Comparison of ENCODE assay signal across 25 mouse cellular contexts in the genomic region with DNA sequence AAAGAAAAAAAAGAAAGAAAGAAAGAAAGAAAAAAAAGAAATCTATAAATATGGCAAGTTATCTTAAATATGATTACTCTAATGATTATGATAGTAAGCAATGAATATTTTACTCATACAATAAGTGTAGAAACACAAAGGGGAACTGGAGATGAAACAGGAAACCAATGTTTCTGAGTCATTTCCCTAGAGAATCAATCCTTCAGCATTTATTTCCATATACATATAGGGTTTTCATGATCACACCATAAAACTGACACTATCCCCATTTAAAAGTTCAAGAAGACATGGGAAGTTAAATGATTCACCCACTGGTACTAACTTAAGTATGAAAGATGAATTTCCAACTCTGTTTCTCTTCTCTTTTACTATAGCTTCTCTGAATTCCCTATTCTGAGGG.
"Had no signal": no experiment of that assay in that cellular context is flagged by ENCODE, and none has a peak within 500 bp of the region (broad histone marks: within the 10 kb centered on the region; RNA-seq: fewer than 3 reads in every experiment).

No protein-coding gene starts in this region.

- H3K4me2 ChIP-seq: heart, embryonic 12.5 days; hindbrain, embryonic 12.5 days; hindbrain, embryonic 14.5 days; intestine, embryonic 15.5 days; limb, embryonic 12.5 days; liver, embryonic 12.5 days had no signal

- H3K9ac ChIP-seq: heart, embryonic 12.5 days; hindbrain, embryonic 12.5 days; hindbrain, embryonic 14.5 days; intestine, embryonic 15.5 days; limb, embryonic 12.5 days; liver, embryonic 12.5 days; liver, embryonic 14.5 days had no signal

- H3K4me3 ChIP-seq: gastrocnemius, adult 2 months; heart, adult 2 months; heart, embryonic 12.5 days; hindbrain, embryonic 12.5 days; intestine, embryonic 15.5 days; layer of hippocampus, adult 2 months; left cerebral cortex, adult 2 months; limb, embryonic 10.5 days; limb, embryonic 12.5 days; liver, embryonic 12.5 days had no signal

- DNase-seq: gastrocnemius, adult 2 months; gastrocnemius, postnatal 10 days; gastrocnemius, postnatal 25 days; heart, adult 11 months; heart, adult 2 months; heart, postnatal 10 days; heart, postnatal 4 days; kidney, adult 18-20 months; kidney, adult 8-10 months; kidney, postnatal 10 days; kidney, postnatal 25 days; kidney, postnatal 4 days had no signal

- H3K27ac ChIP-seq: gastrocnemius, adult 2 months; heart, adult 2 months; hindbrain, embryonic 12.5 days; hindbrain, embryonic 14.5 days; intestine, embryonic 15.5 days; layer of hippocampus, adult 2 months; left cerebral cortex, adult 2 months; limb, embryonic 10.5 days; limb, embryonic 12.5 days; liver, embryonic 12.5 days; liver, embryonic 14.5 days had no signal

- H3K9me3 ChIP-seq: heart, embryonic 12.5 days; hindbrain, embryonic 12.5 days; intestine, embryonic 15.5 days; limb, embryonic 10.5 days; limb, embryonic 12.5 days; liver, embryonic 12.5 days had no signal

- H3K36me3 ChIP-seq: heart, embryonic 12.5 days; hindbrain, embryonic 12.5 days; intestine, embryonic 15.5 days; limb, embryonic 10.5 days; limb, embryonic 12.5 days; liver, embryonic 12.5 days had no signal

- ATAC-seq: hindbrain, embryonic 16.5 days; inflammation-experienced regulatory T-cells, adult 6 months; intestine, embryonic 15.5 days; intestine, postnatal 0 days; liver, embryonic 12.5 days had no signal

- H3K27me3 ChIP-seq: heart, embryonic 12.5 days; hindbrain, embryonic 12.5 days; intestine, embryonic 15.5 days; limb, embryonic 12.5 days; liver, embryonic 12.5 days had no signal

- H3K4me1 ChIP-seq: heart, embryonic 12.5 days; hindbrain, embryonic 12.5 days; intestine, embryonic 15.5 days; limb, embryonic 10.5 days; limb, embryonic 12.5 days; liver, embryonic 12.5 days had no signal
